Mouse (Mus musculus): ENCODE data around the gene Cdh23.

DNA sequence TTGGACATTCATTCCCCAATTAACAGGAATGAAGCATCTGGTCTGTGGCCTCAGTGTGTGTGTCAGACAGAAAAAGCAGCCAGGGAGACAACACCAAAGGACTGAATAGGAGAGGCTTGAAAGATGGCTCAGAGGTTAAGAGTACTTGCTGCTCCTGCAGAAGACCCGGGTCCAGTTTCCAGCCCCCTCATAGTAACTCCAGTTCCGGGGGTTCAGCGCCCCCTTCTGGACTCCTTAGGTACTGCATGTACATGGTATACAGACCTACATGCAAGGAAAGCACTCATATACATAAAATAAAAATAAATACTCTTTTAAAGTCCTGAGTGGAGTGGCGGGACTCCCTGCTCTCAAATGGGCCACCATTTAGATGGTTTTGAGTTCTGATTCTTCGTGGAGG lies 83.4 kb downstream of the Cdh23 start:
- TF ChIP-seq CTCF (IDR thresholded peaks at IDR 0.05; ENCODE audit: borderline replicate concordance, extremely low read depth, insufficient read depth, insufficient read length) (peak; percentile 55), POLR2A (IDR thresholded peaks at IDR 0.05; ENCODE audit: borderline replicate concordance, extremely low read depth, insufficient read depth, insufficient read length, poor library complexity, severe bottlenecking) (no peak)

Measured in brain, embryonic 14.5 days (tissue).